Mouse (Mus musculus) heart, embryonic 10.5 days (tissue): ENCODE measurements at regions not wholly inside any gene's neighbourhood (a gene's known extent, or its start where the extent isn't known, plus 50 kb on each side); places are given as distances from the start of the nearest gene placed in this dataset.

ENCODE experiments used
- DNase-seq: peaks from one replicate; pipeline ENCODE4 v3.0.0-alpha.2; 2017; ENCODE audit warnings: low spot score
- H3K27ac ChIP-seq: fragments of 300-500 bp; sonication (generic); 2 replicates; pipeline ENCODE4 v1.5.1; 2016; ENCODE audit warnings: mild to moderate bottlenecking
- H3K27me3 ChIP-seq: fragments of 300-500 bp; sonication (generic); 2 replicates; pipeline ENCODE4 v1.6.1; 2016; ENCODE audit warnings: mild to moderate bottlenecking; ENCODE audit not compliant: poor library complexity, insufficient read depth, severe bottlenecking
- H3K36me3 ChIP-seq: fragments of 300-500 bp; sonication (generic); 2 replicates; pipeline ENCODE4 v1.6.1; 2016; ENCODE audit warnings: mild to moderate bottlenecking, moderate library complexity
- H3K4me1 ChIP-seq: fragments of 300-500 bp; sonication (generic); 2 replicates; pipeline ENCODE4 v1.6.1; 2016; ENCODE audit warnings: mild to moderate bottlenecking
- H3K4me3 ChIP-seq: fragments of 300-500 bp; sonication (generic); 2 replicates; pipeline ENCODE4 v1.5.1; 2016; ENCODE audit warnings: mild to moderate bottlenecking, moderate library complexity
- H3K9me3 ChIP-seq: fragments of 300-500 bp; sonication (generic); 2 replicates; pipeline ENCODE4 v1.6.1; 2016; ENCODE audit warnings: mild to moderate bottlenecking, moderate library complexity
- WGBS: fragments of 180-500 bp; shearing (Covaris S2); methylation state at CpG from one replicate; pipeline ENCODE4 v1.1.7; 2016; 5-methylcytosine and 5-hydroxymethylcytosine counted together

- Histone ChIP-seq H3K36me3 (no peaks in the 10 kb centered on the region), H3K27me3 (no peaks in the 10 kb centered on the region), H3K4me3 (no peak overlapping the region), H3K27ac (no peak overlapping the region), H3K4me1 (no peaks in the 10 kb centered on the region), H3K9me3 (no peaks in the 10 kb centered on the region)
- no peak for DNase-seq
- WGBS = 81% methylated on average over 2 of the region's 2 CpGs
Observed at GRCm38 (mm10) chr14:72942571-72942970, 106.3 kb downstream of the Cysltr2 start.

- no peak overlapping the region for H3K4me3 ChIP-seq
- H3K4me1 ChIP-seq = no peaks in the 10 kb centered on the region
- no peaks in the 10 kb centered on the region for H3K36me3 ChIP-seq
- H3K9me3 ChIP-seq = no peaks in the 10 kb centered on the region
- H3K27ac ChIP-seq = no peak overlapping the region
- no peak for DNase-seq
- H3K27me3 ChIP-seq = no peaks in the 10 kb centered on the region
Observed at GRCm38 (mm10) chr14:72939067-72939393, 109.9 kb downstream of the Cysltr2 start.

GRCm38 (mm10) chr14:72938382-72939066 lies 110.4 kb downstream of the Cysltr2 start:
- no peaks in the 10 kb centered on the region for H3K27me3 ChIP-seq
- no peaks in the 10 kb centered on the region for H3K4me1 ChIP-seq
- H3K27ac ChIP-seq = no peak overlapping the region
- no peak overlapping the region for H3K4me3 ChIP-seq
- H3K9me3 ChIP-seq = no peaks in the 10 kb centered on the region
- no peak for DNase-seq
- H3K36me3 ChIP-seq = no peaks in the 10 kb centered on the region

- Histone ChIP-seq H3K9me3 (no peaks in the 10 kb centered on the region), H3K4me1 (no peaks in the 10 kb centered on the region), H3K36me3 (no peaks in the 10 kb centered on the region), H3K4me3 (no peak overlapping the region), H3K27me3 (no peaks in the 10 kb centered on the region), H3K27ac (no peak overlapping the region)
- DNase-seq = no peak
Observed at GRCm38 (mm10) chr14:72933598-72933997, 115.3 kb downstream of the Cysltr2 start.

- Histone ChIP-seq H3K27me3 (no peaks in the 10 kb centered on the region), H3K27ac (no peak overlapping the region), H3K4me1 (no peaks in the 10 kb centered on the region), H3K36me3 (no peaks in the 10 kb centered on the region), H3K4me3 (no peak overlapping the region), H3K9me3 (no peaks in the 10 kb centered on the region)
- 67% methylated on average over 9 of the region's 9 CpGs for whole genome bisulfite sequencing
- no peak for DNase-seq
Observed at GRCm38 (mm10) chr14:72932296-72932695, 116.6 kb downstream of the Cysltr2 start.

- H3K9me3 ChIP-seq = no peaks in the 10 kb centered on the region
- H3K4me3 ChIP-seq = no peak overlapping the region
- no peak for DNase-seq
- no peaks in the 10 kb centered on the region for H3K4me1 ChIP-seq
- no peaks in the 10 kb centered on the region for H3K36me3 ChIP-seq
- H3K27me3 ChIP-seq = no peaks in the 10 kb centered on the region
- no peak overlapping the region for H3K27ac ChIP-seq
- WGBS = 90% methylated on average over 11 of the region's 11 CpGs
Observed at GRCm38 (mm10) chr14:72901171-72901926, 147.6 kb downstream of the Cysltr2 start.

GRCm38 (mm10) chr14:72899630-72900029 lies 149.3 kb downstream of the Cysltr2 start:
- Histone ChIP-seq H3K4me1 (no peaks in the 10 kb centered on the region), H3K27ac (no peak overlapping the region), H3K4me3 (no peak overlapping the region), H3K36me3 (no peaks in the 10 kb centered on the region), H3K27me3 (no peaks in the 10 kb centered on the region), H3K9me3 (no peaks in the 10 kb centered on the region)
- WGBS = 84% methylated on average over 4 of the region's 4 CpGs
- no peak for DNase-seq

- Histone ChIP-seq H3K27me3 (no peaks in the 10 kb centered on the region), H3K4me3 (no peak overlapping the region), H3K4me1 (peaks cover 4% of the 10 kb centered on the region; the same call in 1 of the 2 replicates), H3K9me3 (no peaks in the 10 kb centered on the region), H3K27ac (no peak overlapping the region), H3K36me3 (no peaks in the 10 kb centered on the region)
- no peak for DNase-seq
- 77% methylated on average over 2 of the region's 2 CpGs for WGBS
Observed at GRCm38 (mm10) chr14:72892316-72892715, 156.6 kb downstream of the Cysltr2 start.

GRCm38 (mm10) chr14:72889663-72890062 lies 159.3 kb downstream of the Cysltr2 start:
- Histone ChIP-seq H3K4me1 (peaks cover 21% of the 10 kb centered on the region), H3K27ac (no peak overlapping the region), H3K9me3 (no peaks in the 10 kb centered on the region), H3K36me3 (no peaks in the 10 kb centered on the region), H3K4me3 (no peak overlapping the region), H3K27me3 (no peaks in the 10 kb centered on the region)
- DNase-seq = no peak
- 57% methylated on average over 5 of the region's 5 CpGs for WGBS

GRCm38 (mm10) chr14:72887470-72888071 lies 161.3 kb downstream of the Cysltr2 start:
- no peaks in the 10 kb centered on the region for H3K27me3 ChIP-seq
- H3K27ac ChIP-seq = peak overlapping the region; percentile 75
- WGBS = 29% methylated on average over 14 of the region's 14 CpGs
- H3K4me3 ChIP-seq = peak overlapping the region; percentile 38; the same call in 1 of the 2 replicates
- DNase-seq = no peak
- H3K36me3 ChIP-seq = no peaks in the 10 kb centered on the region
- H3K4me1 ChIP-seq = peaks cover 21% of the 10 kb centered on the region
- H3K9me3 ChIP-seq = no peaks in the 10 kb centered on the region

GRCm38 (mm10) chr14:72886935-72887369 lies 162.0 kb downstream of the Cysltr2 start:
- 10% methylated on average over 12 of the region's 12 CpGs for WGBS
- DNase-seq = peak; percentile 79
- no peaks in the 10 kb centered on the region for H3K36me3 ChIP-seq
- peak overlapping the region; percentile 6; the same call in 1 of the 2 replicates for H3K4me3 ChIP-seq
- H3K4me1 ChIP-seq = peaks cover 21% of the 10 kb centered on the region
- H3K27ac ChIP-seq = peak overlapping the region; percentile 69
- H3K9me3 ChIP-seq = no peaks in the 10 kb centered on the region
- no peaks in the 10 kb centered on the region for H3K27me3 ChIP-seq

- peaks cover 21% of the 10 kb centered on the region for H3K4me1 ChIP-seq
- H3K9me3 ChIP-seq = no peaks in the 10 kb centered on the region
- no peaks in the 10 kb centered on the region for H3K27me3 ChIP-seq
- WGBS = 81% methylated on average over 4 of the region's 4 CpGs
- no peak for DNase-seq
- H3K36me3 ChIP-seq = no peaks in the 10 kb centered on the region
- H3K27ac ChIP-seq = no peak overlapping the region
- no peak overlapping the region for H3K4me3 ChIP-seq
Observed at GRCm38 (mm10) chr14:72885824-72886223, 163.1 kb downstream of the Cysltr2 start.

- no peaks in the 10 kb centered on the region for H3K27me3 ChIP-seq
- H3K4me3 ChIP-seq = no peak overlapping the region
- peaks cover 21% of the 10 kb centered on the region for H3K4me1 ChIP-seq
- no peak for DNase-seq
- 87% methylated on average over 4 of the region's 4 CpGs for WGBS
- H3K9me3 ChIP-seq = no peaks in the 10 kb centered on the region
- no peak overlapping the region for H3K27ac ChIP-seq
- H3K36me3 ChIP-seq = no peaks in the 10 kb centered on the region
Observed at GRCm38 (mm10) chr14:72884561-72884960, 164.4 kb downstream of the Cysltr2 start.
